Mouse (Mus musculus) neutrophil, adult 5-6 weeks (primary cell): ENCODE measurements around the gene CT030661.1. TPM values are rescaled to one million over a fixed set of nuclear protein-coding genes. Genes with fewer than 3 reads are reported as not detected.
"Not testable (repeated sequence)": the region's sequence is repeated elsewhere in the genome, so short reads cannot be mapped to it uniquely, and the experiment has no call there.

Experiments
- ATAC-seq: fragments of 151-379, 151-347 bp; 2 replicates; pipeline ENCODE4 v1.8.0; 2017; ENCODE audit warnings: mild to moderate bottlenecking, moderate TSS enrichment; ENCODE audit not compliant: insufficient number of reproducible peaks, poor library complexity, low FRiP score, severe bottlenecking; ENCODE audit errors: extremely low read depth
- total RNA-seq: library from RNA; stranded (forward); fragments of 200-1000 nt; gene quantifications from 2 replicates; pipeline ENCODE4 v1.2.3, GENCODE M21; 2017

CT030661.1 gene
- 11.2 and 13.0 TPM in 2 replicates for total RNA-seq

GRCm38 (mm10) chr17:22314730-22315226, at the start of gene CT030661.1:
Gene CT030661.1 (minus strand): TSS chr17:22314837.
- peak; percentile 84 for ATAC-seq

- ATAC-seq = no peak
Measured at GRCm38 (mm10) chr17:22363895-22364294, 49.3 kb upstream of the CT030661.1 start.

- ATAC-seq = peak; percentile 98
Measured at GRCm38 (mm10) chr17:22361101-22361781, 46.6 kb upstream of the CT030661.1 start, which contains the start of the genes Zfp944 and Zfp758. Gene Zfp944 (minus strand): TSS chr17:22361400. Gene Zfp758 (plus strand): TSS chr17:22361453.

GRCm38 (mm10) chr17:22360572-22360971, 45.9 kb upstream of the CT030661.1 start:
- peak; percentile 25; the same call in 1 of the 2 replicates for ATAC-seq

DNA sequence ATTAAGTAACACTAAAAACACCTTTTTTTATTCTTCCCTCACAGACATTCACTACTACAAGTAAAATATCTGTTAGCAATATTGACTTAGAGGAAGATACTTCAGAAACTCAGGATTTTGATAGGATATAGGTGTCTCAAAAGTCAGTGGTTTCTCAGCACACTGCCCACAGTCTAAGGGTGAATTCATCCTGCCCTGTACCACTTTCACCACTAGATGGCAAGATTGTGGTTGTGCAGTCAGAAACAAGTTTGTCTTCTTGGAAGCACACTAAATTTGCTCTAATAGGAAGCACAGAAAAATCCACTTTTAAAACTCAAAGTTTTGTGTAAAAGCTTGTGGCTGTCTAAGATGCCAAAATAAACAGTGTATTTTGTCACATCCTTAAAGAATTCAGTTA, 38.2 kb upstream of the CT030661.1 start:
- peak; percentile 90 for ATAC-seq

- not testable (repeated sequence) for ATAC-seq
Measured at GRCm38 (mm10) chr17:22315247-22315646, 610 bp upstream of the CT030661.1 start.

- not testable (repeated sequence) for ATAC-seq
Measured at GRCm38 (mm10) chr17:22314219-22314618, 418 bp downstream of the CT030661.1 start.

Other genes with a start within 250 kb of the CT030661.1 start
- gene Zfp947, start 148.6 kb downstream of the CT030661.1 start, total RNA-seq = not detected in 2 replicates
- 6.6 and 7.5 TPM in 2 replicates for gene Zfp994, start 89.2 kb downstream of the CT030661.1 start, total RNA-seq
- 19.6 and 21.4 TPM in 2 replicates for gene Zfp944, start 46.6 kb upstream of the CT030661.1 start, total RNA-seq
- 36.2 and 43.9 TPM in 2 replicates for gene Zfp758, start 46.6 kb upstream of the CT030661.1 start, total RNA-seq
- gene Zfp946, start 109.4 kb upstream of the CT030661.1 start, total RNA-seq = 6.2 and 8.6 TPM in 2 replicates